Mouse (Mus musculus) forebrain, embryonic 13.5 days (tissue): ENCODE measurements at regions not wholly inside any gene's neighbourhood (a gene's known extent, or its start where the extent isn't known, plus 50 kb on each side); places are given as distances from the start of the nearest gene placed in this dataset.

Source experiments
- ATAC-seq: fragments of 200-750 bp; cut with Nextera tagmentation; 2 replicates; pipeline ENCODE4 v1.8.0; 2017
- H3K27ac ChIP-seq: fragments of 300-500 bp; sonication (generic); 2 replicates; pipeline ENCODE4 v1.5.1; 2015; ENCODE audit warnings: inconsistent platforms, mild to moderate bottlenecking, moderate library complexity
- H3K27me3 ChIP-seq: fragments of 300-500 bp; sonication (generic); 2 replicates; pipeline ENCODE4 v1.6.1; 2015; ENCODE audit warnings: mild to moderate bottlenecking, inconsistent platforms
- H3K36me3 ChIP-seq: fragments of 300-500 bp; sonication (generic); 2 replicates; pipeline ENCODE4 v1.6.1; 2015; ENCODE audit warnings: mild to moderate bottlenecking, inconsistent platforms; ENCODE audit not compliant: poor library complexity, severe bottlenecking
- H3K4me1 ChIP-seq: fragments of 300-500 bp; sonication (generic); 2 replicates; pipeline ENCODE4 v1.6.1; 2015; ENCODE audit warnings: inconsistent platforms
- H3K4me2 ChIP-seq: fragments of 300-500 bp; sonication (generic); 2 replicates; pipeline ENCODE4 v1.6.1; 2015; ENCODE audit warnings: inconsistent platforms, mild to moderate bottlenecking, moderate library complexity
- H3K4me3 ChIP-seq: fragments of 300-500 bp; sonication (generic); 2 replicates; pipeline ENCODE4 v1.5.1; 2015; ENCODE audit warnings: mild to moderate bottlenecking, inconsistent platforms
- H3K9ac ChIP-seq: fragments of 300-500 bp; sonication (generic); 2 replicates; pipeline ENCODE4 v1.6.1; 2015; ENCODE audit warnings: mild to moderate bottlenecking, inconsistent platforms
- H3K9me3 ChIP-seq: fragments of 300-500 bp; sonication (generic); replicated peaks from 2 replicates; pipeline ENCODE4 v1.6.1; 2016; ENCODE audit warnings: inconsistent platforms
- WGBS: fragments of 180-500 bp; shearing (Covaris S2); methylation state at CpG from one replicate; pipeline ENCODE4 v1.1.7; 2015; 5-methylcytosine and 5-hydroxymethylcytosine counted together

- Histone ChIP-seq H3K4me3 (no peak overlapping the region), H3K27ac (no peak overlapping the region), H3K4me1 (no peaks in the 10 kb centered on the region), H3K4me2 (no peak overlapping the region), H3K9ac (no peak overlapping the region), H3K27me3 (no peaks in the 10 kb centered on the region), H3K9me3 (no peaks in the 10 kb centered on the region), H3K36me3 (no peaks in the 10 kb centered on the region)
- ATAC-seq: no peak
- WGBS: 83% methylated on average over 1 of the region's 1 CpGs
Measured at GRCm38 (mm10) chr16:63412656-63413055, 451.3 kb downstream of the Epha3 start.

- H3K4me1 ChIP-seq: no peaks in the 10 kb centered on the region
- WGBS: 87% methylated on average over 4 of the region's 4 CpGs
- no peaks in the 10 kb centered on the region for H3K27me3 ChIP-seq
- no peak for ATAC-seq
- no peak overlapping the region for H3K27ac ChIP-seq
- no peak overlapping the region for H3K4me3 ChIP-seq
- no peak overlapping the region for H3K9ac ChIP-seq
- no peak overlapping the region for H3K4me2 ChIP-seq
- no peaks in the 10 kb centered on the region for H3K9me3 ChIP-seq
- no peaks in the 10 kb centered on the region for H3K36me3 ChIP-seq
Measured at GRCm38 (mm10) chr16:63452301-63452700, 411.7 kb downstream of the Epha3 start.

- no peak overlapping the region for H3K27ac ChIP-seq
- H3K36me3 ChIP-seq: no peaks in the 10 kb centered on the region
- H3K9ac ChIP-seq: no peak overlapping the region
- H3K27me3 ChIP-seq: no peaks in the 10 kb centered on the region
- no peaks in the 10 kb centered on the region for H3K4me1 ChIP-seq
- ATAC-seq: no peak; the same call in 1 of the 2 replicates
- WGBS: 79% methylated on average over 4 of the region's 4 CpGs
- H3K4me2 ChIP-seq: no peak overlapping the region
- H3K4me3 ChIP-seq: no peak overlapping the region
- H3K9me3 ChIP-seq: no peaks in the 10 kb centered on the region
Measured at GRCm38 (mm10) chr16:63466615-63467014, 397.4 kb downstream of the Epha3 start.

- Histone ChIP-seq H3K4me3 (no peak overlapping the region), H3K27me3 (no peaks in the 10 kb centered on the region), H3K4me1 (no peaks in the 10 kb centered on the region), H3K9ac (no peak overlapping the region), H3K36me3 (no peaks in the 10 kb centered on the region), H3K27ac (no peak overlapping the region), H3K9me3 (no peaks in the 10 kb centered on the region), H3K4me2 (no peak overlapping the region)
- WGBS: 100% methylated on average over 1 of the region's 1 CpGs
- ATAC-seq: no peak
Measured at GRCm38 (mm10) chr16:63468851-63469250, 395.1 kb downstream of the Epha3 start.
